Mouse (Mus musculus): Measurements from ENCODE around the gene Adap2. TPM values are rescaled to one million over a fixed set of nuclear protein-coding genes. Genes with fewer than 3 reads are reported as not detected.

The Adap2 gene
- polyA plus RNA-seq, 1 experiment from 2014 or later: 12.1 TPM

GRCm38 (mm10) chr11:80136786-80137185 is 17.1 kb upstream of the Adap2 start:
- Histone ChIP-seq H3K27me3 (ENCODE audit: insufficient read depth, low read length) (no peaks in the 10 kb centered on the region), H3K9me3 (ENCODE audit: low read length) (no peaks in the 10 kb centered on the region), H3K9ac (replicated peaks) (no peak overlapping the region), H3K27ac (ENCODE audit: low read depth) (no peak overlapping the region), H3K4me1 (ENCODE audit: insufficient read depth) (0 out of 2 replicates have a peak, but pooled peaks cover 4% of the 10 kb centered on the region), H3K4me3 (ENCODE audit: low read depth, low read length) (no peak overlapping the region), H3K4me2 (ENCODE audit: low read depth, low read length) (no peak overlapping the region), H3K36me3 (replicated peaks; ENCODE audit: insufficient read depth, low read length) (peaks cover 54% of the 10 kb centered on the region)
- WGBS (ENCODE audit: insufficient replicate concordance): 90% methylated on average over 13 of the region's 13 CpGs
- TF ChIP-seq CTCF (IDR thresholded peaks at IDR 0.05; ENCODE audit: low read depth): no peak
- no peak for TF ChIP-seq EP300 (IDR thresholded peaks at IDR 0.05; ENCODE audit: low read depth)
- no peak for ATAC-seq
- no peak for DNase-seq

GRCm38 (mm10) chr11:80137773-80138172 is 16.1 kb upstream of the Adap2 start:
- ATAC-seq (no peak), DNase-seq (no peak)
- 88% methylated on average over 5 of the region's 5 CpGs for WGBS (ENCODE audit: insufficient replicate concordance)
- Histone ChIP-seq H3K36me3 (replicated peaks; ENCODE audit: insufficient read depth, low read length) (peaks cover 45% of the 10 kb centered on the region), H3K27ac (ENCODE audit: low read depth) (no peak overlapping the region), H3K27me3 (ENCODE audit: insufficient read depth, low read length) (no peaks in the 10 kb centered on the region), H3K9ac (replicated peaks) (no peak overlapping the region), H3K4me2 (ENCODE audit: low read depth, low read length) (no peak overlapping the region), H3K4me3 (ENCODE audit: low read depth, low read length) (no peak overlapping the region), H3K9me3 (ENCODE audit: low read length) (no peaks in the 10 kb centered on the region), H3K4me1 (ENCODE audit: insufficient read depth) (peaks cover 6% of the 10 kb centered on the region; the same call in 1 of the 2 replicates)
- no peak for TF ChIP-seq EP300 (IDR thresholded peaks at IDR 0.05; ENCODE audit: low read depth)
- no peak for TF ChIP-seq CTCF (IDR thresholded peaks at IDR 0.05; ENCODE audit: low read depth)

GRCm38 (mm10) chr11:80141825-80142521 is 11.9 kb upstream of the Adap2 start, which contains the start of gene Tefm:
Gene Tefm (minus strand): TSS chr11:80142175.
- TF ChIP-seq CTCF (IDR thresholded peaks at IDR 0.05; ENCODE audit: low read depth) (no peak), EP300 (IDR thresholded peaks at IDR 0.05; ENCODE audit: low read depth) (peak; percentile 64)

GRCm38 (mm10) chr11:80142872-80143271 is 11.0 kb upstream of the Adap2 start:
- no peaks in the 10 kb centered on the region for H3K9me3 ChIP-seq (ENCODE audit: low read length)
- no peak overlapping the region for H3K9ac ChIP-seq (replicated peaks)
- no peaks in the 10 kb centered on the region for H3K27me3 ChIP-seq (ENCODE audit: insufficient read depth, low read length)
- no peak for DNase-seq
- no peak overlapping the region for H3K27ac ChIP-seq (ENCODE audit: low read depth)
- H3K4me1 ChIP-seq (ENCODE audit: insufficient read depth): peaks cover 19% of the 10 kb centered on the region
- TF ChIP-seq EP300 (IDR thresholded peaks at IDR 0.05; ENCODE audit: low read depth): no peak
- TF ChIP-seq CTCF (IDR thresholded peaks at IDR 0.05; ENCODE audit: low read depth): no peak
- no peak overlapping the region for H3K4me3 ChIP-seq (ENCODE audit: low read depth, low read length)
- 43% methylated on average over 8 of the region's 8 CpGs for WGBS (ENCODE audit: insufficient replicate concordance)
- H3K36me3 ChIP-seq (replicated peaks; ENCODE audit: insufficient read depth, low read length): peaks cover 7% of the 10 kb centered on the region
- H3K4me2 ChIP-seq (ENCODE audit: low read depth, low read length): peak overlapping the region; percentile 90
- no peak for ATAC-seq

More at GRCm38 (mm10) chr11:80141825-80142521, 11.9 kb upstream of the Adap2 start, which contains the start of gene Tefm:
- no peaks in the 10 kb centered on the region for H3K27me3 ChIP-seq (ENCODE audit: insufficient read depth, low read length)
- H3K4me1 ChIP-seq (ENCODE audit: insufficient read depth): peaks cover 19% of the 10 kb centered on the region
- peak within 1 kb of the TSS; percentile 75 for H3K4me3 ChIP-seq (ENCODE audit: low read depth, low read length)
- ATAC-seq: peak; percentile 90
- peaks cover 13% of the 10 kb centered on the region for H3K36me3 ChIP-seq (replicated peaks; ENCODE audit: insufficient read depth, low read length)
- no peaks in the 10 kb centered on the region for H3K9me3 ChIP-seq (ENCODE audit: low read length)
- peak within 1 kb of the TSS; percentile 90 for H3K4me2 ChIP-seq (ENCODE audit: low read depth, low read length)
- H3K9ac ChIP-seq (replicated peaks): peak within 1 kb of the TSS; percentile 85
- DNase-seq: peak; percentile 87
- H3K27ac ChIP-seq (ENCODE audit: low read depth): peak within 1 kb of the TSS; percentile 91
- under 1% methylated on average over 40 of the region's 40 CpGs for WGBS (ENCODE audit: insufficient replicate concordance)

GRCm38 (mm10) chr11:80145787-80146275 is 8.1 kb upstream of the Adap2 start:
- no peaks in the 10 kb centered on the region for H3K9me3 ChIP-seq (ENCODE audit: low read length)
- H3K27ac ChIP-seq (ENCODE audit: low read depth): peak overlapping the region; percentile 60
- DNase-seq (peak; percentile 46), ATAC-seq (peak; percentile 46)
- 7% methylated on average over 10 of the region's 10 CpGs for WGBS (ENCODE audit: insufficient replicate concordance)
- TF ChIP-seq EP300 (IDR thresholded peaks at IDR 0.05; ENCODE audit: low read depth): no peak
- TF ChIP-seq CTCF (IDR thresholded peaks at IDR 0.05; ENCODE audit: low read depth): no peak
- no peak overlapping the region for H3K4me3 ChIP-seq (ENCODE audit: low read depth, low read length)
- no peak overlapping the region for H3K9ac ChIP-seq (replicated peaks)
- no peaks in the 10 kb centered on the region for H3K27me3 ChIP-seq (ENCODE audit: insufficient read depth, low read length)
- H3K36me3 ChIP-seq (replicated peaks; ENCODE audit: insufficient read depth, low read length): no peaks in the 10 kb centered on the region
- H3K4me2 ChIP-seq (ENCODE audit: low read depth, low read length): peak overlapping the region; percentile 11; the same call in 1 of the 2 replicates
- H3K4me1 ChIP-seq (ENCODE audit: insufficient read depth): peaks cover 17% of the 10 kb centered on the region

GRCm38 (mm10) chr11:80147748-80148147 is 6.2 kb upstream of the Adap2 start:
- no peak for DNase-seq
- H3K27ac ChIP-seq (ENCODE audit: low read depth): peak overlapping the region; percentile 16; the same call in 1 of the 2 replicates
- WGBS (ENCODE audit: insufficient replicate concordance): 46% methylated on average over 6 of the region's 6 CpGs
- ATAC-seq: no peak
- no peaks in the 10 kb centered on the region for H3K27me3 ChIP-seq (ENCODE audit: insufficient read depth, low read length)
- no peak overlapping the region for H3K4me3 ChIP-seq (ENCODE audit: low read depth, low read length)
- no peak overlapping the region for H3K4me2 ChIP-seq (ENCODE audit: low read depth, low read length)
- TF ChIP-seq EP300 (IDR thresholded peaks at IDR 0.05; ENCODE audit: low read depth): no peak
- peak; percentile 30 for TF ChIP-seq CTCF (IDR thresholded peaks at IDR 0.05; ENCODE audit: low read depth)
- H3K9me3 ChIP-seq (ENCODE audit: low read length): no peaks in the 10 kb centered on the region
- H3K36me3 ChIP-seq (replicated peaks; ENCODE audit: insufficient read depth, low read length): no peaks in the 10 kb centered on the region
- H3K9ac ChIP-seq (replicated peaks): no peak overlapping the region
- H3K4me1 ChIP-seq (ENCODE audit: insufficient read depth): peaks cover 13% of the 10 kb centered on the region

All from liver, postnatal 0 days (tissue).